Mouse (Mus musculus) embryonic facial prominence, embryonic 14.5 days (tissue): ENCODE measurements at regions not wholly inside any gene's neighbourhood (a gene's known extent, or its start where the extent isn't known, plus 50 kb on each side); places are given as distances from the start of the nearest gene placed in this dataset.

ENCODE experiments used
- ATAC-seq: fragments of 200-750 bp; cut with Nextera tagmentation; 2 replicates; pipeline ENCODE4 v1.8.0; 2017; ENCODE audit warnings: low read depth, moderate number of reproducible peaks, moderate TSS enrichment
- DNase-seq: peaks from one replicate; pipeline ENCODE4 v3.0.0-alpha.2; 2015; ENCODE audit warnings: low spot score
- H3K27ac ChIP-seq: fragments of 300-500 bp; sonication (generic); replicated peaks from 2 replicates; pipeline ENCODE4 v1.5.1; 2014; ENCODE audit warnings: low read depth, mild to moderate bottlenecking, low read length, moderate library complexity
- H3K27me3 ChIP-seq: fragments of 300-500 bp; sonication (generic); replicated peaks from 2 replicates; pipeline ENCODE4 v1.6.1; 2014; ENCODE audit warnings: low read length; ENCODE audit not compliant: control insufficient read depth, insufficient read depth
- H3K36me3 ChIP-seq: fragments of 300-500 bp; sonication (generic); 2 replicates; pipeline ENCODE4 v1.6.1; 2014; ENCODE audit warnings: low read length, mixed read lengths; ENCODE audit not compliant: control insufficient read depth, insufficient read depth
- H3K4me1 ChIP-seq: fragments of 300-500 bp; sonication (generic); 2 replicates; pipeline ENCODE4 v1.6.1; 2014; ENCODE audit warnings: antibody characterized with exemption, low read length; ENCODE audit not compliant: control insufficient read depth, insufficient read depth
- H3K4me2 ChIP-seq: fragments of 300-500 bp; sonication (generic); 2 replicates; pipeline ENCODE4 v1.6.1; 2014; ENCODE audit warnings: low read depth, mild to moderate bottlenecking, low read length, moderate library complexity, mixed read lengths
- H3K4me3 ChIP-seq: fragments of 300-500 bp; sonication (generic); 2 replicates; pipeline ENCODE4 v1.5.1; 2014; ENCODE audit warnings: low read depth, mild to moderate bottlenecking, low read length
- H3K9ac ChIP-seq: fragments of 300-500 bp; sonication (generic); 2 replicates; pipeline ENCODE4 v1.6.1; 2014; ENCODE audit warnings: low read depth, mild to moderate bottlenecking, low read length, moderate library complexity, mixed read lengths
- H3K9me3 ChIP-seq: fragments of 300-500 bp; sonication (generic); 2 replicates; pipeline ENCODE4 v1.6.1; 2016; ENCODE audit warnings: low read length; ENCODE audit not compliant: control insufficient read depth
- WGBS: fragments of 180-500 bp; shearing (Covaris S2); extraction: QIAGEN DNeasy Blood & Tissue Kit; methylation state at CpG from one replicate; pipeline ENCODE4 v1.1.7; 2014; 5-methylcytosine and 5-hydroxymethylcytosine counted together

DNA sequence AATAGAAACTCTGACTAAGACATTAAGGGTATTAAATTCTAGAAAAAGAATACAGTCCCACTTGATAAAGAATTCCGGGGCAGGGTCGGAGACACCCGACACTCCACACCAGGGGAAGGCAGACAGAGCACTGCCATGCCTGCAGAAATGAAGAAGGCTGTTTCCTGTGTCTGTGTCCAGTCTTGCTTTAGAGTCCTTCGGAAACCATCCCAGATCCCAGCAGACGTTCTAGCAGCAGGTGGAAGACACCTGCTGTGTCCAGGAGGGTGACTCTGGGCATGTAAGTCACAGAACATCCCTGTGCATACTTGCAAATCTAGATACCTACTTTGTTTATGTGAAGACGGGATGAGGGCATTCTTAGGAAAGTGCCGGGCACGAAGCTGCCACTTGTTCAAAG lies 160.9 kb upstream of the Mphosph6 start:
- ATAC-seq (no peak), DNase-seq (no peak)
- Histone ChIP-seq H3K36me3 (no peaks in the 10 kb centered on the region), H3K27ac (no peak overlapping the region), H3K9me3 (no peaks in the 10 kb centered on the region), H3K9ac (no peak overlapping the region), H3K27me3 (no peaks in the 10 kb centered on the region), H3K4me1 (no peaks in the 10 kb centered on the region), H3K4me3 (no peak overlapping the region), H3K4me2 (no peak overlapping the region)
- 71% methylated on average over 8 of the region's 8 CpGs for WGBS

DNA sequence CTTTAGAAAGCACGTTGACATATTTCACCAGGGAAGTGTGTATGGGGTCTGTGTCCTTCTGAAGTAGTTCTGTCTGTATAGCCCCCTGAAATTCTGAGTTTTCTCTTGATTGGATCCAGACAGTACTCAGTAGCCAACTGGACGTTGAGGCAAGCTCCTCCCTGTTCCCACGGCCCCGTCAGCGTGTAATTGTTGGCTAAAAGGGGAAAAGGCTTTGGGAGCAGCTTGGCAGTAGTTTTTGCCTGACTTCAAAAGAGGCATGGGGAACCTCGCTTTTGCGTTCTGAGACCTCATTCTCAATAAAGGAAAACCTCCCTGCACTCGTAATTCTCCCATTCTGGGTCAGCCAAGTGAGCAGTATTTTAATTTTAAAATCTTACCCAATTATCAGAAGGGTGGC lies 157.8 kb upstream of the Mphosph6 start:
- no peaks in the 10 kb centered on the region for H3K27me3 ChIP-seq
- WGBS, result 62% methylated on average over 8 of the region's 8 CpGs

DNA sequence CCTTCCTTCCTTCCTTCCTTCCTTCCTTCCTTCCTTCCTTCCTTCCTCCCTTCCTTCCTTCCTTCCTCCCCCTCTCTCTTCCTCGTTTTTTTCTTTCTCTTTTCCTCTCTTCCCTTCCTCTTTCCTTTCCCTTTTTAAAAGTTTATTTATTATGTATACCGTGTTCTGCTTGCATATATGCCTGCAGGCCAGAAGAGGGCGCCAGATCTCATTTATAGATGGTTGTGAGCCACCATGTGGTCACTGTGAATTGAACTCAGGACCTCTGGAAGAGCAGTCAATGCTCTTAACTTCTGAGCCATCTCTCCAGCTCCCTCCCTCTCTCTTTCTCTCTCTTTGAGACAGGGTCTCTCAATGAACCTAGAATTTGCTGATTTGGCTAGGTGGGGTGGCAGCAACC lies 157.2 kb upstream of the Mphosph6 start:
- no peaks in the 10 kb centered on the region for H3K27me3 ChIP-seq
- no peaks in the 10 kb centered on the region for H3K36me3 ChIP-seq
- H3K4me2 ChIP-seq, result no peak overlapping the region
- DNase-seq (no peak), ATAC-seq (no peak)
- H3K4me1 ChIP-seq, result no peaks in the 10 kb centered on the region
- H3K4me3 ChIP-seq, result no peak overlapping the region
- H3K9me3 ChIP-seq, result no peaks in the 10 kb centered on the region
- WGBS, result 42% methylated on average over 3 of the region's 3 CpGs
- H3K27ac ChIP-seq, result no peak overlapping the region
- no peak overlapping the region for H3K9ac ChIP-seq

More for the DNA sequence above, 157.8 kb upstream of the Mphosph6 start:
- Histone ChIP-seq H3K4me3 (no peak overlapping the region), H3K9ac (no peak overlapping the region), H3K9me3 (no peaks in the 10 kb centered on the region), H3K27ac (no peak overlapping the region), H3K4me2 (no peak overlapping the region), H3K36me3 (no peaks in the 10 kb centered on the region), H3K4me1 (no peaks in the 10 kb centered on the region)
- peak; percentile 6 for DNase-seq
- no peak for ATAC-seq

- ATAC-seq, result no peak
- H3K4me2 ChIP-seq, result no peak overlapping the region
- no peaks in the 10 kb centered on the region for H3K36me3 ChIP-seq
- no peaks in the 10 kb centered on the region for H3K27me3 ChIP-seq
- 27% methylated on average over 5 of the region's 5 CpGs for WGBS
- no peak overlapping the region for H3K27ac ChIP-seq
- no peak overlapping the region for H3K9ac ChIP-seq
- no peak overlapping the region for H3K4me3 ChIP-seq
- no peaks in the 10 kb centered on the region for H3K9me3 ChIP-seq
- no peak for DNase-seq
- no peaks in the 10 kb centered on the region for H3K4me1 ChIP-seq
These were observed 149.9 kb upstream of the Mphosph6 start for GRCm38 (mm10) chr8:117951656-117952055.

DNA sequence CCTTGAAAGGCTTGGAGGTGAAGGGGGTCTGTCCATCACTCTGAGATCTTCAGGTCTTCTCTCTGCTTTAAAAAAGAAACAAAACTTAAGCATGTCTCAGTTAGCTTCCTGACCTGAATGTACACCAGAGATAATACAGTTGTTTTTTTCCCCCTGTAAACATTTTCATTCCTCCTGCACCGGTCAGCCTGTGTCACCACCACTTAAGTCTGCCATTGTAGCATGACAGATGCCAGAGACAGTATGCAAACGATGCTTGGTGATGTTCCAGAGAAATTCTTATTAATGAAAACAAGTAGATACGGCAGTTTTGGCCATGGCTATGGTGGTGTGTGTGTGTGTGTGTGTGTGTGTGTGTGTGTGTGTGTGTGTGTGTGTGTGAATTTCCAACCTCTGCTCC lies 144.8 kb upstream of the Mphosph6 start:
- no peak for ATAC-seq
- no peak overlapping the region for H3K27ac ChIP-seq
- no peak overlapping the region for H3K4me2 ChIP-seq
- WGBS, result 65% methylated on average over 3 of the region's 3 CpGs
- no peaks in the 10 kb centered on the region for H3K4me1 ChIP-seq
- no peaks in the 10 kb centered on the region for H3K36me3 ChIP-seq
- no peak for DNase-seq
- no peaks in the 10 kb centered on the region for H3K27me3 ChIP-seq
- H3K4me3 ChIP-seq, result no peak overlapping the region
- no peaks in the 10 kb centered on the region for H3K9me3 ChIP-seq
- H3K9ac ChIP-seq, result no peak overlapping the region

- H3K9ac ChIP-seq, result no peak overlapping the region
- H3K36me3 ChIP-seq, result no peaks in the 10 kb centered on the region
- DNase-seq (no peak), ATAC-seq (no peak)
- H3K4me2 ChIP-seq, result no peak overlapping the region
- no peaks in the 10 kb centered on the region for H3K4me1 ChIP-seq
- no peaks in the 10 kb centered on the region for H3K9me3 ChIP-seq
- no peak overlapping the region for H3K27ac ChIP-seq
- WGBS, result 93% methylated on average over 16 of the region's 16 CpGs
- no peak overlapping the region for H3K4me3 ChIP-seq
- H3K27me3 ChIP-seq, result no peaks in the 10 kb centered on the region
These were observed 132.9 kb upstream of the Mphosph6 start for GRCm38 (mm10) chr8:117934566-117935094.

DNA sequence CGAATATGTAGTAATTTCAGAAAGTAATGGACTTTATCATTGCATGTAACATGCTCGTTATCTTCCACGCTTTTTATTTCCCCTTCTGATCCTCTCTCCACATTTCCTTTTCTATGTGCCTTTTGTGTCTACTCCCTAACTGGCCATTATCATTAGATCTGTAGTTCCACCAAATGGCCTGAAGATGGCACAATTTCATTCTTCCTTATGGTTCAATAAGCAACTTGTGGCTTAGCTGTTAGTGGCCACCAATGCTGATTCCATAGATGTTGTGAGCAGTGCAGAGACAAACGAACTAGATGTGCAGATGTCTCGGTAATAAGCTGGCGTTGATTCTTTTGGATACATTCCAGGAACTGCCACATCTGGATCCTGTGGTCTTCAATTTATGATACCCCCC lies 128.9 kb upstream of the Mphosph6 start:
- 49% methylated on average over 6 of the region's 6 CpGs for WGBS
- Histone ChIP-seq H3K27me3 (no peaks in the 10 kb centered on the region), H3K9ac (no peak overlapping the region), H3K4me3 (no peak overlapping the region), H3K9me3 (no peaks in the 10 kb centered on the region), H3K4me1 (no peaks in the 10 kb centered on the region), H3K27ac (no peak overlapping the region), H3K4me2 (no peak overlapping the region), H3K36me3 (no peaks in the 10 kb centered on the region)
- peak; percentile 49 for DNase-seq
- no peak for ATAC-seq

GRCm38 (mm10) chr8:117929606-117930005 lies 127.9 kb upstream of the Mphosph6 start:
- DNase-seq, result peak; percentile 10

DNA sequence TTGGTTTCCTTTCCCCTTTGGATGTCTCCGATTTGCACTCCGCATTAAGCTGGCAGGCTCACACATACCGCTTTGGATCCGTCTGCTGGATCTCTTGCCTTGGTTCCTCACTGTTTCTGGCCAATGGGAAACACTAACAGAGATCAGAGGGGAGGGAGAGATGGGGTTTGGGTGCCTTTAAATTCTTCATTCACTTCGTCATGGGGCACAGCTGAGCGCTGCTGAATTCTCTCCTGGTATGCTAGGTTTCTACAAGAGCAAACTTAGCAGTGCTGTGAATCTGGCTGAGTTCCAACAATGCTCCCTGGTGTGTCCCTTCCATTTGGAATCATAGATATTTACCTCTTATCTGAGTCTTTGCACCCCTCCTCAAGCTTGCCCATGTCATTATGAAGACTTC lies 121.6 kb upstream of the Mphosph6 start:
- 63% methylated on average over 6 of the region's 6 CpGs for WGBS
- Histone ChIP-seq H3K9ac (no peak overlapping the region), H3K9me3 (no peaks in the 10 kb centered on the region), H3K4me3 (no peak overlapping the region), H3K36me3 (no peaks in the 10 kb centered on the region), H3K27ac (no peak overlapping the region), H3K4me1 (no peaks in the 10 kb centered on the region), H3K4me2 (no peak overlapping the region), H3K27me3 (no peaks in the 10 kb centered on the region)
- no peak for ATAC-seq
- peak; percentile 39 for DNase-seq

More at GRCm38 (mm10) chr8:117929606-117930005, 127.9 kb upstream of the Mphosph6 start:
- Histone ChIP-seq H3K9me3 (no peaks in the 10 kb centered on the region), H3K36me3 (no peaks in the 10 kb centered on the region), H3K9ac (no peak overlapping the region), H3K27me3 (no peaks in the 10 kb centered on the region), H3K27ac (no peak overlapping the region), H3K4me3 (no peak overlapping the region), H3K4me2 (no peak overlapping the region), H3K4me1 (no peaks in the 10 kb centered on the region)
- no peak for ATAC-seq
- 62% methylated on average over 12 of the region's 12 CpGs for WGBS
